Mouse (Mus musculus) kidney, postnatal 10 days (tissue): ENCODE measurements around the gene Hnf1b.

Source experiments
- DNase-seq: peaks from one replicate; pipeline ENCODE4 v3.0.0; 2021; ENCODE audit warnings: mixed read lengths

The Hnf1b gene

GRCm38 (mm10) chr11:83897569-83897968 is 47.7 kb downstream of the Hnf1b start:
- no peak for DNase-seq

- no peak for DNase-seq
Observed at GRCm38 (mm10) chr11:83902812-83903211, 52.9 kb downstream of the Hnf1b start.

- no peak for DNase-seq
Observed at GRCm38 (mm10) chr11:83905756-83906155, 55.9 kb downstream of the Hnf1b start.

GRCm38 (mm10) chr11:83908376-83908775 is 58.5 kb downstream of the Hnf1b start:
- DNase-seq: no peak

GRCm38 (mm10) chr11:83913824-83914311 is 64.0 kb downstream of the Hnf1b start:
- no peak for DNase-seq

- no peak for DNase-seq
Observed at GRCm38 (mm10) chr11:83914501-83914900, 64.6 kb downstream of the Hnf1b start.

- DNase-seq: no peak
Observed at GRCm38 (mm10) chr11:83922600-83922999, 72.7 kb downstream of the Hnf1b start.

GRCm38 (mm10) chr11:83927097-83927496 is 77.2 kb downstream of the Hnf1b start:
- DNase-seq: no peak

GRCm38 (mm10) chr11:83932506-83933106 is 82.7 kb downstream of the Hnf1b start:
- no peak for DNase-seq

- DNase-seq: no peak
Observed at GRCm38 (mm10) chr11:83933376-83933775, 83.5 kb downstream of the Hnf1b start.

GRCm38 (mm10) chr11:83935986-83936665 is 86.3 kb downstream of the Hnf1b start:
- peak; percentile 91 for DNase-seq

GRCm38 (mm10) chr11:83938556-83938955 is 88.7 kb downstream of the Hnf1b start:
- DNase-seq: no peak

- peak; percentile 94 for DNase-seq
Observed at GRCm38 (mm10) chr11:83941950-83942840, 92.3 kb downstream of the Hnf1b start, which contains the start of gene Ddx52. Gene Ddx52, plus strand, starts transcription at chr11:83942062.
